Mouse (Mus musculus) intestine, embryonic 16.5 days (tissue): ENCODE results near the gene Dgki. TPM values are rescaled to one million over a fixed set of nuclear protein-coding genes. Genes with fewer than 3 reads are reported as not detected.
A peak's percentile ranks its signal among the peaks of the same experiment; 100 is the strongest.

ENCODE experiments used
- ATAC-seq: fragments of 200-750 bp; cut with Nextera tagmentation; 2 replicates; pipeline ENCODE4 v1.8.0; 2017; ENCODE audit warnings: moderate TSS enrichment, moderate library complexity
- H3K27ac ChIP-seq: fragments of 300-500 bp; sonication (generic); 2 replicates; pipeline ENCODE4 v1.5.1; 2014; ENCODE audit warnings: mild to moderate bottlenecking, low read length
- H3K27me3 ChIP-seq: fragments of 300-500 bp; sonication (generic); replicated peaks from 2 replicates; pipeline ENCODE4 v1.6.1; 2014; ENCODE audit warnings: low read length, control low read depth, mixed read lengths; ENCODE audit not compliant: control insufficient read depth, insufficient read depth
- H3K36me3 ChIP-seq: fragments of 300-500 bp; sonication (generic); 2 replicates; pipeline ENCODE4 v1.6.1; 2014; ENCODE audit warnings: low read length, control low read depth; ENCODE audit not compliant: control insufficient read depth, insufficient read depth
- H3K4me1 ChIP-seq: fragments of 300-500 bp; sonication (generic); 2 replicates; pipeline ENCODE4 v1.6.1; 2014; ENCODE audit warnings: low read length, control low read depth, mixed read lengths; ENCODE audit not compliant: control insufficient read depth, insufficient read depth
- H3K4me2 ChIP-seq: fragments of 300-500 bp; sonication (generic); 2 replicates; pipeline ENCODE4 v1.6.1; 2014; ENCODE audit warnings: low read depth, low read length, control low read depth
- H3K4me3 ChIP-seq: fragments of 300-500 bp; sonication (generic); 2 replicates; pipeline ENCODE4 v1.5.1; 2014; ENCODE audit warnings: mild to moderate bottlenecking, low read length
- H3K9ac ChIP-seq: fragments of 300-500 bp; sonication (generic); 2 replicates; pipeline ENCODE4 v1.6.1; 2014; ENCODE audit warnings: low read depth, low read length
- H3K9me3 ChIP-seq: fragments of 300-500 bp; sonication (generic); 2 replicates; pipeline ENCODE4 v1.6.1; 2016; ENCODE audit warnings: low read length, control low read depth; ENCODE audit not compliant: control insufficient read depth
- WGBS: fragments of 180-500 bp; shearing (Covaris S2); extraction: QIAGEN DNeasy Blood & Tissue Kit; methylation state at CpG from one replicate; pipeline ENCODE4 v1.1.7; 2014; 5-methylcytosine and 5-hydroxymethylcytosine counted together
- polyA plus RNA-seq: library from polyadenylated mRNA; unstranded; fragments of >200 nt; fragmentation: Nextera tagmentation; extraction: Ambion mirVana; gene quantifications from 2 replicates; pipeline ENCODE4 v1.2.1, GENCODE M21; 2015

The Dgki gene
- polyA plus RNA-seq, 1 experiment from 2014 or later: 0.38 TPM

- no peaks in the 10 kb centered on the region for H3K9me3 ChIP-seq
- ATAC-seq: no peak
- no peak overlapping the region for H3K4me2 ChIP-seq
- peaks cover 37% of the 10 kb centered on the region for H3K27me3 ChIP-seq
- WGBS: 13% methylated on average over 13 of the region's 13 CpGs
- no peak overlapping the region for H3K9ac ChIP-seq
- H3K4me1 ChIP-seq: peaks cover 13% of the 10 kb centered on the region
- peak overlapping the region; percentile 67; the same call in 1 of the 2 replicates for H3K4me3 ChIP-seq
- no peak overlapping the region for H3K27ac ChIP-seq
- H3K36me3 ChIP-seq: no peaks in the 10 kb centered on the region
Observed at GRCm38 (mm10) chr6:37300492-37300891, 508 bp upstream of the Dgki start.

GRCm38 (mm10) chr6:37298982-37299381, 1.0 kb downstream of the Dgki start:
- Histone ChIP-seq H3K4me1 (peaks cover 13% of the 10 kb centered on the region), H3K9ac (no peak overlapping the region), H3K4me3 (peak overlapping the region; percentile 67), H3K9me3 (no peaks in the 10 kb centered on the region), H3K27me3 (peaks cover 37% of the 10 kb centered on the region), H3K4me2 (peak overlapping the region; percentile 99), H3K27ac (no peak overlapping the region), H3K36me3 (no peaks in the 10 kb centered on the region)
- no peak for ATAC-seq
- 32% methylated on average over 4 of the region's 4 CpGs for WGBS

- Histone ChIP-seq H3K36me3 (no peaks in the 10 kb centered on the region), H3K9me3 (no peaks in the 10 kb centered on the region), H3K4me2 (no peak overlapping the region), H3K4me3 (no peak overlapping the region), H3K27ac (no peak overlapping the region), H3K27me3 (peaks cover 37% of the 10 kb centered on the region), H3K4me1 (peaks cover 13% of the 10 kb centered on the region), H3K9ac (no peak overlapping the region)
- WGBS: 48% methylated on average over 8 of the region's 8 CpGs
- ATAC-seq: no peak
Observed at GRCm38 (mm10) chr6:37297744-37298482, 2.1 kb downstream of the Dgki start.

- WGBS: 80% methylated on average over 2 of the region's 2 CpGs
- Histone ChIP-seq H3K36me3 (no peaks in the 10 kb centered on the region), H3K4me2 (no peak overlapping the region), H3K4me3 (no peak overlapping the region), H3K9ac (no peak overlapping the region), H3K27me3 (no peaks in the 10 kb centered on the region), H3K27ac (no peak overlapping the region), H3K9me3 (no peaks in the 10 kb centered on the region), H3K4me1 (no peaks in the 10 kb centered on the region)
- ATAC-seq: no peak
Observed at GRCm38 (mm10) chr6:37292068-37292467, 7.9 kb downstream of the Dgki start.

- 93% methylated on average over 1 of the region's 1 CpGs for WGBS
- Histone ChIP-seq H3K4me1 (no peaks in the 10 kb centered on the region), H3K27me3 (no peaks in the 10 kb centered on the region), H3K9ac (no peak overlapping the region), H3K27ac (no peak overlapping the region), H3K9me3 (no peaks in the 10 kb centered on the region), H3K36me3 (no peaks in the 10 kb centered on the region), H3K4me3 (no peak overlapping the region), H3K4me2 (no peak overlapping the region)
- no peak for ATAC-seq
Observed at GRCm38 (mm10) chr6:37291171-37291570, 8.8 kb downstream of the Dgki start.

- Histone ChIP-seq H3K9ac (no peak overlapping the region), H3K9me3 (no peaks in the 10 kb centered on the region), H3K4me3 (no peak overlapping the region), H3K4me1 (no peaks in the 10 kb centered on the region), H3K36me3 (no peaks in the 10 kb centered on the region), H3K27me3 (no peaks in the 10 kb centered on the region), H3K27ac (no peak overlapping the region), H3K4me2 (no peak overlapping the region)
- 96% methylated on average over 3 of the region's 3 CpGs for WGBS
- ATAC-seq: no peak
Observed at GRCm38 (mm10) chr6:37290691-37291090, 9.3 kb downstream of the Dgki start.

- Histone ChIP-seq H3K9ac (no peak overlapping the region), H3K36me3 (no peaks in the 10 kb centered on the region), H3K27me3 (no peaks in the 10 kb centered on the region), H3K27ac (no peak overlapping the region), H3K4me1 (no peaks in the 10 kb centered on the region), H3K9me3 (no peaks in the 10 kb centered on the region), H3K4me3 (no peak overlapping the region), H3K4me2 (no peak overlapping the region)
- WGBS: 89% methylated on average over 4 of the region's 4 CpGs
- no peak for ATAC-seq
Observed at GRCm38 (mm10) chr6:37286134-37286533, 13.8 kb downstream of the Dgki start.

GRCm38 (mm10) chr6:37284879-37285278, 15.1 kb downstream of the Dgki start:
- no peaks in the 10 kb centered on the region for H3K36me3 ChIP-seq
- whole genome bisulfite sequencing: 93% methylated on average over 9 of the region's 9 CpGs
- H3K27ac ChIP-seq: no peak overlapping the region
- H3K4me1 ChIP-seq: no peaks in the 10 kb centered on the region
- ATAC-seq: no peak
- H3K27me3 ChIP-seq: no peaks in the 10 kb centered on the region
- no peak overlapping the region for H3K9ac ChIP-seq
- H3K9me3 ChIP-seq: no peaks in the 10 kb centered on the region
- no peak overlapping the region for H3K4me2 ChIP-seq
- no peak overlapping the region for H3K4me3 ChIP-seq

- no peak for ATAC-seq
- no peak overlapping the region for H3K4me3 ChIP-seq
- H3K4me1 ChIP-seq: no peaks in the 10 kb centered on the region
- H3K4me2 ChIP-seq: no peak overlapping the region
- no peaks in the 10 kb centered on the region for H3K36me3 ChIP-seq
- 51% methylated on average over 2 of the region's 2 CpGs for WGBS
- H3K9me3 ChIP-seq: no peaks in the 10 kb centered on the region
- H3K27me3 ChIP-seq: no peaks in the 10 kb centered on the region
- no peak overlapping the region for H3K9ac ChIP-seq
- no peak overlapping the region for H3K27ac ChIP-seq
Observed at GRCm38 (mm10) chr6:37283336-37283735, 16.6 kb downstream of the Dgki start.

GRCm38 (mm10) chr6:37282659-37283058, 17.3 kb downstream of the Dgki start:
- H3K4me1 ChIP-seq: no peaks in the 10 kb centered on the region
- no peaks in the 10 kb centered on the region for H3K9me3 ChIP-seq
- no peaks in the 10 kb centered on the region for H3K36me3 ChIP-seq
- H3K4me2 ChIP-seq: no peak overlapping the region
- no peak overlapping the region for H3K4me3 ChIP-seq
- ATAC-seq: no peak
- H3K27me3 ChIP-seq: no peaks in the 10 kb centered on the region
- H3K9ac ChIP-seq: no peak overlapping the region
- H3K27ac ChIP-seq: no peak overlapping the region
- WGBS: 39% methylated on average over 1 of the region's 1 CpGs
